Mouse (Mus musculus): ENCODE measurements around the gene Plvap.

DNA sequence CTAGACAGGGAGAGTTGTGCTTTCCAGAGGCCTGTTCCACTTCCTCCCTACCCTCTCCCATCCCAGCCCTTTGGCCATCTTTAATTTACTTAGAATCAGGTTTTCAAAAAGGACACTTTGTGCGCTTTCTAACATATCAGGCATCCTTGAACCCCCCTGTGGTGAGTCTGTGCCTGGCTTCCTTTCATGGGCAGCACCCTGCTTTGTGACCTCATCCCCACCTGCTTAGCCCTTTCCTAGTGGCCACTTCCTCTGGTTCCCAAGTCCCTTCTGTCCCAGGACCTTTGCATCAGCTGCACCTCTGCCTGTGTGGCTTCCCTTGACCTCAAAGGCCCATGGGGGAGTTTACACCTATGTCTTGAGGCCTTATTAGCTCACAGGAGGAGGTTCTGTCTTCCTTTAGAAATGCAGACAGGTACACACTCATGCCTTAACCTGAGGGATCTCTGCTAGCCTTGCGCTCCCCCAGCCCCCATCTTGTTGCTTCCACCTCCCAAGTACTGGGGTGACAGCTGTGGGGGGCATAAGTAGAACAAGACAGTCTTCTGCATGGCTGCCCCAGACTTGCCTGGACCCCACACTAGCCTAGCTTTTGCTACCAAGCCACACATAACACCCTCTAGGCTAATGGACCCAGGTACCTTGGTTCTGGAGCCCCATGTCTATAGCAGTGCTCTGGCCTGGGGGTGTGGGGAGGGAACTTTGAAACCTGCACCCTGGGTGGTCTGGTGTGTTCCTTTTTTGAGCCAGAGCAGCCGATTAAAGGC lies 41.2 kb downstream of the Plvap start:
- TF ChIP-seq CTCF (IDR thresholded peaks at IDR 0.05; ENCODE audit: extremely low read depth, insufficient read length, insufficient replicate concordance, low read depth, low read length): no peak
- TF ChIP-seq POLR2A (IDR thresholded peaks at IDR 0.05; ENCODE audit: low read depth, low read length): no peak
